Mouse (Mus musculus) midbrain, embryonic 13.5 days (tissue): Measurements from ENCODE around the gene Ebna1bp2. TPM values are rescaled to one million over a fixed set of nuclear protein-coding genes. Genes with fewer than 3 reads are reported as not detected.

Source experiments
- ATAC-seq: fragments of 200-750 bp; cut with Nextera tagmentation; 2 replicates; pipeline ENCODE4 v1.8.0; 2017; ENCODE audit warnings: mild to moderate bottlenecking, moderate TSS enrichment, moderate library complexity
- H3K27ac ChIP-seq: fragments of 300-500 bp; sonication (generic); 2 replicates; pipeline ENCODE4 v1.5.1; 2015; ENCODE audit warnings: inconsistent platforms, mild to moderate bottlenecking, moderate library complexity
- H3K27me3 ChIP-seq: fragments of 300-500 bp; sonication (generic); 2 replicates; pipeline ENCODE4 v1.6.1; 2015; ENCODE audit warnings: mild to moderate bottlenecking, inconsistent platforms
- H3K36me3 ChIP-seq: fragments of 300-500 bp; sonication (generic); 2 replicates; pipeline ENCODE4 v1.6.1; 2015; ENCODE audit warnings: mild to moderate bottlenecking, inconsistent platforms
- H3K4me1 ChIP-seq: fragments of 300-500 bp; sonication (generic); replicated peaks from 2 replicates; pipeline ENCODE4 v1.6.1; 2015; ENCODE audit warnings: inconsistent platforms
- H3K4me2 ChIP-seq: fragments of 300-500 bp; sonication (generic); replicated peaks from 2 replicates; pipeline ENCODE4 v1.6.1; 2015; ENCODE audit warnings: moderate library complexity, mild to moderate bottlenecking, inconsistent platforms
- H3K4me3 ChIP-seq: fragments of 300-500 bp; sonication (generic); replicated peaks from 2 replicates; pipeline ENCODE4 v1.5.1; 2015; ENCODE audit warnings: mild to moderate bottlenecking, inconsistent platforms
- H3K9ac ChIP-seq: fragments of 300-500 bp; sonication (generic); replicated peaks from 2 replicates; pipeline ENCODE4 v1.6.1; 2015; ENCODE audit warnings: mild to moderate bottlenecking, inconsistent platforms
- H3K9me3 ChIP-seq: fragments of 300-500 bp; sonication (generic); 2 replicates; pipeline ENCODE4 v1.6.1; 2016; ENCODE audit warnings: mild to moderate bottlenecking, inconsistent platforms
- WGBS: fragments of 180-500 bp; shearing (Covaris S2); methylation state at CpG from one replicate; pipeline ENCODE4 v1.1.7; 2015; 5-methylcytosine and 5-hydroxymethylcytosine counted together
- polyA plus RNA-seq: library from polyadenylated mRNA; unstranded; fragments of >200 nt; fragmentation: Nextera tagmentation; extraction: Ambion mirVana; gene quantifications from 2 replicates; pipeline ENCODE4 v1.2.1, GENCODE M21; 2015

The Ebna1bp2 gene
- 121 and 128 TPM in 2 replicates for polyA plus RNA-seq

GRCm38 (mm10) chr4:118620279-118620966 lies at the start of gene Ebna1bp2, which contains the start of gene Cfap57:
Ebna1bp2 (plus strand) TSS chr4:118620799.
Cfap57 (minus strand) TSS chr4:118620777.
- under 1% methylated on average over 41 of the region's 41 CpGs for WGBS
- peak within 1 kb of the TSS; percentile 99 for H3K4me2 ChIP-seq
- H3K9me3 ChIP-seq: 0 out of 2 replicates have a peak, but pooled peaks cover 4% of the 10 kb centered on the region
- peak; percentile 96 for ATAC-seq
- H3K36me3 ChIP-seq: peaks cover 28% of the 10 kb centered on the region
- no peaks in the 10 kb centered on the region for H3K27me3 ChIP-seq
- peak within 1 kb of the TSS; percentile 86 for H3K4me3 ChIP-seq
- no peak within 1 kb of the TSS for H3K27ac ChIP-seq
- H3K4me1 ChIP-seq: peaks cover 12% of the 10 kb centered on the region
- H3K9ac ChIP-seq: peak within 1 kb of the TSS; percentile 75

GRCm38 (mm10) chr4:118571441-118571840 lies 49.2 kb upstream of the Ebna1bp2 start:
- 91% methylated on average over 15 of the region's 15 CpGs for WGBS
- Histone ChIP-seq H3K4me1 (no peaks in the 10 kb centered on the region), H3K9ac (no peak overlapping the region), H3K27me3 (no peaks in the 10 kb centered on the region; the same call in 1 of the 2 replicates), H3K4me3 (no peak overlapping the region), H3K36me3 (no peaks in the 10 kb centered on the region), H3K9me3 (no peaks in the 10 kb centered on the region), H3K4me2 (no peak overlapping the region), H3K27ac (no peak overlapping the region)
- ATAC-seq: no peak

- WGBS: 6% methylated on average over 6 of the region's 6 CpGs
- Histone ChIP-seq H3K9me3 (no peaks in the 10 kb centered on the region), H3K4me2 (no peak overlapping the region), H3K4me3 (no peak overlapping the region), H3K4me1 (no peaks in the 10 kb centered on the region), H3K27ac (no peak overlapping the region), H3K27me3 (peaks cover 2% of the 10 kb centered on the region; the same call in 1 of the 2 replicates), H3K36me3 (no peaks in the 10 kb centered on the region), H3K9ac (no peak overlapping the region)
- ATAC-seq: peak; percentile 37; the same call in 1 of the 2 replicates
Measured at GRCm38 (mm10) chr4:118576097-118576496, 44.5 kb upstream of the Ebna1bp2 start.

GRCm38 (mm10) chr4:118579313-118579712 lies 41.3 kb upstream of the Ebna1bp2 start:
- H3K4me3 ChIP-seq: no peak overlapping the region
- no peaks in the 10 kb centered on the region for H3K9me3 ChIP-seq
- whole genome bisulfite sequencing: 48% methylated on average over 13 of the region's 13 CpGs
- no peak for ATAC-seq
- no peak overlapping the region for H3K9ac ChIP-seq
- H3K4me2 ChIP-seq: no peak overlapping the region
- H3K27me3 ChIP-seq: peaks cover 2% of the 10 kb centered on the region; the same call in 1 of the 2 replicates
- H3K4me1 ChIP-seq: peaks cover 3% of the 10 kb centered on the region; the same call in 1 of the 2 replicates
- H3K36me3 ChIP-seq: no peaks in the 10 kb centered on the region
- no peak overlapping the region for H3K27ac ChIP-seq

GRCm38 (mm10) chr4:118581508-118581907 lies 39.1 kb upstream of the Ebna1bp2 start:
- WGBS: 32% methylated on average over 11 of the region's 11 CpGs
- H3K36me3 ChIP-seq: no peaks in the 10 kb centered on the region
- no peak for ATAC-seq

GRCm38 (mm10) chr4:118582629-118583028 lies 38.0 kb upstream of the Ebna1bp2 start:
- WGBS: 95% methylated on average over 8 of the region's 8 CpGs
- Histone ChIP-seq H3K27ac (no peak overlapping the region), H3K9me3 (no peaks in the 10 kb centered on the region), H3K27me3 (0 out of 2 replicates have a peak, but pooled peaks cover under 1% of the 10 kb centered on the region), H3K9ac (no peak overlapping the region), H3K4me2 (no peak overlapping the region), H3K36me3 (no peaks in the 10 kb centered on the region), H3K4me1 (peaks cover 8% of the 10 kb centered on the region), H3K4me3 (no peak overlapping the region)
- ATAC-seq: no peak

More at GRCm38 (mm10) chr4:118581508-118581907, 39.1 kb upstream of the Ebna1bp2 start:
- Histone ChIP-seq H3K9me3 (no peaks in the 10 kb centered on the region), H3K27me3 (0 out of 2 replicates have a peak, but pooled peaks cover 2% of the 10 kb centered on the region), H3K27ac (no peak overlapping the region), H3K9ac (no peak overlapping the region), H3K4me1 (peaks cover 3% of the 10 kb centered on the region; the same call in 1 of the 2 replicates), H3K4me3 (no peak overlapping the region), H3K4me2 (no peak overlapping the region)

GRCm38 (mm10) chr4:118589053-118589732 lies 31.4 kb upstream of the Ebna1bp2 start:
- Histone ChIP-seq H3K27ac (peak overlapping the region; percentile 51), H3K9ac (peak overlapping the region; percentile 44), H3K4me2 (peak overlapping the region; percentile 30; the same call in 1 of the 2 replicates), H3K4me1 (peaks cover 21% of the 10 kb centered on the region; the same call in 1 of the 2 replicates), H3K36me3 (no peaks in the 10 kb centered on the region), H3K4me3 (no peak overlapping the region), H3K27me3 (no peaks in the 10 kb centered on the region), H3K9me3 (no peaks in the 10 kb centered on the region)
- 55% methylated on average over 12 of the region's 12 CpGs for WGBS
- peak; percentile 53; the same call in 1 of the 2 replicates for ATAC-seq

GRCm38 (mm10) chr4:118589733-118590130 lies 30.9 kb upstream of the Ebna1bp2 start:
- Histone ChIP-seq H3K9me3 (no peaks in the 10 kb centered on the region), H3K36me3 (no peaks in the 10 kb centered on the region), H3K27me3 (no peaks in the 10 kb centered on the region), H3K4me1 (peaks cover 21% of the 10 kb centered on the region; the same call in 1 of the 2 replicates), H3K9ac (0 out of 2 replicates have a peak overlapping the region, but pooled peaks have one; percentile 0), H3K27ac (peak overlapping the region; percentile 51), H3K4me2 (peak overlapping the region; percentile 30; the same call in 1 of the 2 replicates), H3K4me3 (peak overlapping the region; percentile 1; the same call in 1 of the 2 replicates)
- 5% methylated on average over 7 of the region's 7 CpGs for WGBS
- peak; percentile 55; the same call in 1 of the 2 replicates for ATAC-seq

GRCm38 (mm10) chr4:118604065-118604464 lies 16.5 kb upstream of the Ebna1bp2 start:
- no peak overlapping the region for H3K9ac ChIP-seq
- ATAC-seq: no peak
- WGBS: 82% methylated on average over 4 of the region's 4 CpGs
- H3K27me3 ChIP-seq: no peaks in the 10 kb centered on the region
- no peak overlapping the region for H3K4me2 ChIP-seq
- H3K36me3 ChIP-seq: no peaks in the 10 kb centered on the region
- no peak overlapping the region for H3K27ac ChIP-seq
- no peaks in the 10 kb centered on the region for H3K9me3 ChIP-seq
- H3K4me3 ChIP-seq: no peak overlapping the region
- H3K4me1 ChIP-seq: no peaks in the 10 kb centered on the region

GRCm38 (mm10) chr4:118609836-118610235 lies 10.8 kb upstream of the Ebna1bp2 start:
- Histone ChIP-seq H3K9ac (no peak overlapping the region), H3K4me1 (no peaks in the 10 kb centered on the region), H3K4me2 (no peak overlapping the region), H3K4me3 (no peak overlapping the region), H3K27ac (no peak overlapping the region), H3K27me3 (no peaks in the 10 kb centered on the region), H3K9me3 (no peaks in the 10 kb centered on the region), H3K36me3 (no peaks in the 10 kb centered on the region)
- WGBS: 88% methylated on average over 3 of the region's 3 CpGs
- ATAC-seq: no peak

GRCm38 (mm10) chr4:118612619-118613018 lies 8.0 kb upstream of the Ebna1bp2 start:
- no peaks in the 10 kb centered on the region for H3K36me3 ChIP-seq
- no peak overlapping the region for H3K4me3 ChIP-seq
- H3K4me2 ChIP-seq: no peak overlapping the region
- no peaks in the 10 kb centered on the region for H3K4me1 ChIP-seq
- 27% methylated on average over 11 of the region's 11 CpGs for WGBS
- no peak overlapping the region for H3K9ac ChIP-seq
- H3K9me3 ChIP-seq: no peaks in the 10 kb centered on the region
- H3K27me3 ChIP-seq: no peaks in the 10 kb centered on the region
- no peak for ATAC-seq
- no peak overlapping the region for H3K27ac ChIP-seq

- H3K9ac ChIP-seq: no peak overlapping the region
- no peaks in the 10 kb centered on the region for H3K27me3 ChIP-seq
- no peaks in the 10 kb centered on the region for H3K4me1 ChIP-seq
- WGBS: 88% methylated on average over 11 of the region's 11 CpGs
- no peak for ATAC-seq
- no peak overlapping the region for H3K4me3 ChIP-seq
- H3K4me2 ChIP-seq: no peak overlapping the region
- 0 out of 2 replicates have a peak, but pooled peaks cover 4% of the 10 kb centered on the region for H3K9me3 ChIP-seq
- H3K36me3 ChIP-seq: no peaks in the 10 kb centered on the region
- no peak overlapping the region for H3K27ac ChIP-seq
Measured at GRCm38 (mm10) chr4:118615412-118615811, 5.2 kb upstream of the Ebna1bp2 start.
